Mouse (Mus musculus) left cerebral cortex, postnatal 14 days (tissue): ENCODE measurements around the gene Vsig8. TPM values are rescaled to one million over a fixed set of nuclear protein-coding genes. Genes with fewer than 3 reads are reported as not detected.

ENCODE experiments used
- DNase-seq, 2 experiments: peaks; one replicate each; pipeline ENCODE4 v3.0.0; 2021 to 2022; ENCODE audit warnings: low spot score in 2 of 2, mixed read lengths in 1 of 2
- intact Hi-C: fragments of 180-260 bp; cut with DNase I; formaldehyde crosslinking; loops from one replicate; pipeline ENCODE4 v1.15.1; 2025
- long read RNA-seq, 2 experiments: library from polyadenylated mRNA; stranded (forward); transcript quantifications; one replicate each; pipeline ENCODE4 v2.0.0; 2021
- total RNA-seq, 2 experiments: library from RNA; stranded (reverse); gene quantifications; 2 replicates each; pipeline ENCODE4 v1.2.3; 2021

The Vsig8 gene
- under 1 TPM in 1 of 2 experiments, not detected in 1; 0.95 TPM for total RNA-seq
- long read RNA-seq, experiment 1, partial matches to known transcripts, result 1 of 2 reads
- long read RNA-seq, experiment 1, other reads (novel, unspliced or antisense), result 1 of 2 reads
- long read RNA-seq, experiment 2, partial matches to known transcripts, result 2 of 3 reads
- long read RNA-seq, experiment 2, other reads (novel, unspliced or antisense), result 1 of 3 reads

DNA sequence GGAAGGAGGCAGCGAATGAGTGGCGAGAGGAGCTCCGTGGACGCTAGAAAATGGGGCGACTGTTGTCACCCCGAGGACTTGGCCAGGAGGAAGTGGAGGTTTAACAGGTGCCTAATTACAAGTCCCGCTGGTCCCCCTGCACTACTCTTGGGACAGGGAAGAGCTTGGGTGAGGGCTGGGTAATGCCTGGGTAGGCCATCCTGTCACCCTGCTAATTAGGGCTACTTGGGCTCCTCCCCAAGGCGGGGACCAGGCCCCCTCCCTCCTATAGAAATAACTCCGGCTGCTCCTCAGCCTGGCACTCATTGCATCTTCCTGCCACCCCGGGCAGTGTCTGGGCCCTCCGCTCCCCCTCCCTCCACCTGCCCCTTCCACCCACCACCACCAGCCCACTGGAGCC, at the start of gene Vsig8:
TSS of gene Vsig8 (plus strand) at position 301 of the 400 bp plus-strand sequence.
- no peak for DNase-seq
- intact Hi-C loops, result no loop called here

DNA sequence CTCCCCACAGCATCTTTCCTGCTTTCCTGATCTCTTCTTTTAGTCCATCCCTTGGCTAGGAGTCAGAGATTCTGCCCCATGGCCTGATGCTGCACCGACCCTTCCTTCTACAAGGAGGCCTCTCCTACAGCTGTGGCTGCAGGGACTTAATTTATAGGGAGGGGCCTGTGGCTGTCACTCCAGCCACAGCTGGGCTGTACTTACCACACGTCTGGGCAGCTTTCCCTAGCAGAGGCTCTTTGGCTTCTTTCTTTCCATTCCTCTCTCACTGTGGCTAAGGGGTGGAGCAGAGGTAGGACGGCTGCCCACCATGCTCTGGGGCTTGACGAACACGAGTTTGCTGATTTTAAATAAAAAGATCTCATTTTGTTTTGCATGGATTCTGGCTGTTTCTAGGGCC, 48.7 kb upstream of the Vsig8 start:
- intact Hi-C loops, result no loop called here
- no peak for DNase-seq

DNA sequence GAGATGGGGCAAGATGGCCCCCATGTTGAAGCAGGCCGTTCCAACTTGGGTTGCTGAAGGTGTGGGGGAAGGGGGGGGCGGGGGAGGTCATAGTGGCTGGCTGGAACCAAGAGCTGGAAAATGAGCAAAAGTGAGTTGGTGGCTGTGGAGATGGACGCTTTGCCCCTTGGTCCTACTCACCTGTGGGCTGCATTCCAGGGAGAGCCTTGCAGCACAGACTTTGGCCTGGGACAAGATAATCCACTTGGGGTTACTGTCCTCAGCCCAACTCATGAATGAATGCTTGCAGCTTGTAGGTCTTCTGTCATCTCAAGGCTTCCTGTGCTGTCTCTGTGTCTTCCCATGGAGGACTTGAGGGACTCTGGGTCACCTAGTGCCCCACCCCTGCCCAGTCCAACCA, 48.0 kb upstream of the Vsig8 start:
- DNase-seq, result no peak
- intact Hi-C loops, result no loop called here

DNA sequence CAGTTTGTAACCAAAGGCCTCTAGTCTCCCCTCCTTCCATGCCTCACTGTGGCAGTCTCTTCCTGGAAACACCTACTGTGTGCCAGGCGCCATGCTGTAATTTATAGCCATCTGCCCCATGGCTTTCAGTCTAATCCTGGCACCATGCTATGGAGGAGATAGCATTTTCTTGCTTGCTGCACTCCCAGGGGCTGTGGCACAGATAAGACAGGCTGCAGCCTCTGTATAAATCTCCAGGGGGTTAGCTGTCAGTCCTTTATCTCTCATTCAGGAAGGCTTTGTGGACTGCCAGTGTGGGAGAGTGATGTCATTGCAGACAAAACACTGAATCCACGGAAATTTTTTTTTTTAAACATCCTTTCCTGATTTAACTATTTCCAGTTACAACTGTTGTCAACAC, 47.6 kb upstream of the Vsig8 start:
- DNase-seq, result no peak
- intact Hi-C loops, result no loop called here

DNA sequence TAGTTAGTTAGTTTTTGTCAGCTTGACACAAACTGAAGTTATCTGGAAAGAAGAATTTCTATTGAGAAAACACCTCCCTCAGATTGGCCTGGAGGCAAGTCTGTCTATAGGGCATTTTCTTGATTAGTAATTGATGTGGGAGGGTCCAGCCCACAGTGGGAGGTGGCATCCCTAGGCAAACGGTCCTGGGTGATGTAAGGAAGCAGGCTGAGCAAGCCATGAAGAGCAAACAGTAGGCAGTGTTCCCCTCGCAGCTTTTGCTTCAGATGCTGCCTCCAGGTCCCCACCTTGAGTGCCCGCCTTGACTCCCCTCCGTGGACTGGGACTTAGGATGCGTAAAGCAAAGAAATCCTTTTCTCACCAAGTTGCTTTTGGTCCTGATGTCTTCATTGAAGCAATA, 46.5 kb upstream of the Vsig8 start:
- intact Hi-C loops, result no loop called here

DNA sequence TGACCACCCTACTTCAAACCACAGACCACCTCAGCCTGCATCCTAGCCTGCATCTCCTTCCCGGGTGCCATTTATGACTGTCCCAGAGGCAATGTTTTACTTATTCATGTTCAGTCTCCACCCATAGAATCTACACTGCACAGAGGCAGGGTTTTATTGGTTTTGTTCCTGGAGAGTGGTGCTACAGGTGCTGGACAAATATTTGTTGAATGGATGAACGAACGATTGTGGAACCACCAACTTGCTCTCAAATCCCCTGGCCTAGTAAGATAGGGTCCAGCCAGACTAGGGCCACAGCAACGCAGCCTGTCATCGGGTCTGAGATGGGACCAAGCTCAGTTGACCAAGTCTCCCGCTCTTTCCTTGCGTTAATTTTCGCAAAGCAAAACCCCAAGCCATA, 45.8 kb upstream of the Vsig8 start:
- no peak for DNase-seq
- intact Hi-C loops, result no loop called here

More for the DNA sequence above, 46.5 kb upstream of the Vsig8 start:
- no peak for DNase-seq

- intact Hi-C loops, result no loop called here
- no peak for DNase-seq
Measured at GRCm38 (mm10) chr1:172510421-172510972, 45.2 kb upstream of the Vsig8 start.

DNA sequence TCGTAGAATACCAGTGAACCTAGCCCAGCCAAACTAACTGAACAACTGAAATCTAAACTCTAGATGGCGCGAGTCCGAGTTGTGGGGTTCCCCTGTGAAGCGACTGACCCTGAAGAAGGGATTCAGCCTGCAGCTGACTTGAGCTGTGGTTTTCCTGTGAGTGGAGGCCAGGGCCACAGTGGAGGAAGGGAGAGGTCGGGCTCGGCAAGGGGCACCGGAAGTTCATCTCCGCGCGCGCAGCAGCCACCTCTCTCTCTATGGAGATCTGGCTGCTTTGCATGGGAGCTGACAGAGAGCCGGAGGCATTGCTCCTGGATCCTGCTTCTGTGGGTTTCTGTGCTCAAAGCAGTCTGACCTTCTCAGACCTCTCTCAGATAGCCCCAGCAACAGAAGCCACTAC, 42.8 kb upstream of the Vsig8 start:
- DNase-seq, result peak in 1 of 2 experiments; percentile 39
- intact Hi-C loops, result no loop called here

- DNase-seq, result no peak
- intact Hi-C loops, result no loop called here
Measured at GRCm38 (mm10) chr1:172513525-172514212, 42.1 kb upstream of the Vsig8 start.

- no peak for DNase-seq
- intact Hi-C loops, result no loop called here
Measured at GRCm38 (mm10) chr1:172514213-172514529, 41.6 kb upstream of the Vsig8 start.

DNA sequence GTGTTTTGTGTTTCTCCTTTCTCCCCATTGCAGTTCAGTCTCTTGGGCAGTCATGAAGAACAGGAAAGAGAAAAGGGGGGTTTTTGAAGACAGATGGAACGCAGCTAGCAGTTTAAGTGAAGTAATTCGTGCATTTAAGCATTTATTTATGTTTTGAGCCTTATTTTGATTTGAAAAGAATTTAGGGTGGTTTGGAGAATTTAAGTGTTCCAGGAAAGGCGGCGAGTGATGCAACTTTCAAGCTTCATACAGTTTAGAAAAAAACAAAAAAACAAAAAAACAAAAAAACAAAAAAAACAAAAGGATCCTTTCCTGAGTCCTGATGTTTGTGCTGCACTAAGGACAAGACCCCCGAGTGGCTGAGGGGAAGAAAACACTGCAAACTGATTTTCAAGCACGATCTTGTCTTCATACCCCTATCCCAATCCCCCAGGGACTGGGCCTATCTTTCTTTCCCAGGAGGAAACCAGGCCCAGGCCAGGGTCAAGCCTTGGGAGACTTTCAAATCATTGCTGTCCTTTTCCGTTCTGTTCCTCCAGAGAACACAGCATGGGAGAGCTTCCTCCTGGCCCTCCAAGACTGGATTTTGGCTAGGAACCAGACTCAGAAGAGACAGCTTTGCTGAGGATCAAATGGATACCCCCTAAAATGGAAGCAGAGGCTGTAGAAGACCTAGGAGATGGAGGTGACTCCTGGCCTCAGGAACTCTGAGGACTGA, 41.0 kb upstream of the Vsig8 start:
- intact Hi-C loops, result no loop called here
- no peak for DNase-seq

- intact Hi-C loops, result no loop called here
- no peak for DNase-seq
Measured at GRCm38 (mm10) chr1:172515396-172515795, 40.3 kb upstream of the Vsig8 start.

GRCm38 (mm10) chr1:172518013-172518412, 37.7 kb upstream of the Vsig8 start:
- intact Hi-C loops, result no loop called here
- no peak for DNase-seq

DNA sequence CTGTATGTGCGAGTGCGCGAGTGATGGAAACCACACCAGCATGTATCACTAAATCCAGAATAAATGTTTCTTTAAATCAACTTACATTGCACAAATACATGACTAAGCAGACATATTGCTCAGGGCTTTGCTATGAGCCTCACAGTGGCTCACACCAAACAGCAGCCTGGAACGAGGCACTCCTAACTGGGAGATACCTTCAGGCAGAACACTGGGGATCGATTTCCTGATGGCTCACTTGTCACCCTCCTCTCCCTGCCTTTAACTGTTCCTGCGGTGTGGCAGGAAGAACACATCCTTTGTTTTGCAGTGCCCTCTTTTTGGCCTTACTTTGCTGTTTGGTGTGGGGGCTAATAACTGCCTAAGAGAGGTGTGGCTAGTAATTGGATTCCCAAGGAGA, 36.1 kb upstream of the Vsig8 start:
- DNase-seq, result no peak
- intact Hi-C loops, result loop anchor here (10.0 kb wide), 1 partner anchor 875 kb away; no protein-coding TSS in a partner anchor

DNA sequence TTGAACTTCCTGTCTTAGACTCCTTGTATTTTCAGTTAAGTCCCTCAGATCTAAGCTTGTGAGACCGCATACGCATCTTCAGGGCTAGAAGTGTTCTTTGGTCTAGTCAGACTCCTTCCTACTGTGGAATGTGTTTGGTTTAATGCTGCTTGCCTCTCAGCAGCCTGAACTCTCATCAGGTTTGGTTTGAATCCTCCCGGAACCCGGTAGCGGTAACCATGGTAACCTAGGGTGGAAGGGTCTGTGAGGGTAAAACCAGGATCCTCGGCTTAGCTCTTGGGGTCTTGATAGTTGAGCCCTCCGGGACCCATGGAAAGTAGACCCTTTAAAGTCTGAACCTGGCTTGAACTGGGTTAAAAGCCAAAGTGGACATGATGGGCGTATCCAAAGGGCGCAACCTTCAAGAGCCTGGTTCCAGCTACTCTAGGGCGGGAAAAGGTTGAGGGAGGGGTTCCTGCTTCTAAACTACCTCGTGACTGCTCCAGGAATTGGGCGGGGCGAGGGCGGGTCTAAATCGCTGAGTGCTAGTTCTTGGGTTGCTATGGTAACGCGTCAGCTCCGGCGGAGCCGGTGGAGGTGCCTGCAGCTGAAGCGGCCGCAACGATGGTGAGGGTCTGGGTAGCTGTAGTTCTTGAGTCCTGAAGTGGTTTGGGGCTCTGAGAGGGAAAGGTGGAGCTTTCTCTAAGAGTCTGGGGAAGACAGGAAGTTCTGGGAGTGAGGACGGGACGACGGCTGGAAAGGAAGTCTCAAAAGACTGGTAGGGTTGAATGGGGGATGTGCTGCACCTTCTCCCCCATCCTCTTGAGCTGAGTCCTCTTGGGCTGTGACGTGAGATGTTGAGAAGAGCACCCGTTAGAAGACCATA, 34.9 kb upstream of the Vsig8 start, which contains the start of gene Cfap45:
TSS of gene Cfap45 (plus strand) at position 226 of the 865 bp plus-strand sequence.
- peak; percentile 81 to 88 for DNase-seq
- intact Hi-C loops, result loop anchor here (10.0 kb wide), 1 partner anchor 874 kb away; no protein-coding TSS in a partner anchor

GRCm38 (mm10) chr1:172522524-172522923, 33.2 kb upstream of the Vsig8 start:
- intact Hi-C loops, result loop anchor here (10.0 kb wide), 1 partner anchor 872 kb away; no protein-coding TSS in a partner anchor
- DNase-seq, result no peak

- intact Hi-C loops, result loop anchor here (10.0 kb wide), 1 partner anchor 871 kb away; no protein-coding TSS in a partner anchor
- peak in 1 of 2 experiments; percentile 70 for DNase-seq
Measured at GRCm38 (mm10) chr1:172523699-172524101, 32.0 kb upstream of the Vsig8 start.

- peak; percentile 19 to 33 for DNase-seq
- intact Hi-C loops, result loop anchor here (5.0 to 10.0 kb wide), 2 partner anchors 87 to 870 kb away; no protein-coding TSS in a partner anchor
Measured at GRCm38 (mm10) chr1:172525027-172525764, 30.5 kb upstream of the Vsig8 start.
